Mouse (Mus musculus) inflammation-experienced regulatory T-cells, adult 6 months (primary cell): ENCODE data around the gene Rhou. TPM values are rescaled to one million over a fixed set of nuclear protein-coding genes. Genes with fewer than 3 reads are reported as not detected.
"Not testable (repeated sequence)": the region's sequence is repeated elsewhere in the genome, so short reads cannot be mapped to it uniquely, and the experiment has no call there.

Source experiments
- ATAC-seq: one replicate; pipeline ENCODE4 v1.8.0; 2017
- polyA plus RNA-seq, 3 experiments: library from polyadenylated mRNA; unstranded; fragments of 100-300 nt; shearing (Covaris generic); gene quantifications; one replicate each; pipeline ENCODE4 v1.2.1; 2017

The Rhou gene
- not detected for polyA plus RNA-seq

GRCm38 (mm10) chr8:123653308-123653993, at the start of gene Rhou:
Gene Rhou (plus strand): TSS chr8:123653929.
- no peak for ATAC-seq

- not testable (repeated sequence) for ATAC-seq
Measured at GRCm38 (mm10) chr8:123612652-123613051, 41.1 kb upstream of the Rhou start.

DNA sequence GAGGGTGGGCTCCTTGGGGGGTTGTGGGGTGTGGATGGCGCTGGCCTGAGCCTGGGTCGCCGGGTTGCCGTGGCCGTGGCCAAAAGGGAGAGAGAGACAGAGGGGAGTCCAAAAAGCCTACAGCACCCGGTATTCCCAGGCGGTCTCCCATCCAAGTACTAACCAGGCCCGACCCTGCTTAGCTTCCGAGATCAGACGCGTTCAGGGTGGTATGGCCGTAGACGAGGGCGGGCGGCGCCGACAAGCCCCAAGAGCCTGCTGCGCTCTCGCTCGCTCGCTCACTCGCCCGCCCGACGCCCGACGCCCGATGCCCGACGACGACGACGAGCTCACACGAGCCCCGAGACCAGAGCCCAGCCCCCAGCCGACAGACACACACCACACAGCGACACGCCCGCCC, 30.2 kb upstream of the Rhou start:
- ATAC-seq: peak; percentile 52

- ATAC-seq: no peak
Measured at GRCm38 (mm10) chr8:123624274-123624673, 29.5 kb upstream of the Rhou start.

- ATAC-seq: no peak
Measured at GRCm38 (mm10) chr8:123624702-123625101, 29.0 kb upstream of the Rhou start.

- no peak for ATAC-seq
Measured at GRCm38 (mm10) chr8:123625717-123626116, 28.0 kb upstream of the Rhou start.

GRCm38 (mm10) chr8:123627410-123628147, 26.1 kb upstream of the Rhou start:
- ATAC-seq: no peak

GRCm38 (mm10) chr8:123628253-123628967, 25.3 kb upstream of the Rhou start:
- peak; percentile 56 for ATAC-seq

GRCm38 (mm10) chr8:123628968-123629755, 24.6 kb upstream of the Rhou start:
- ATAC-seq: no peak

- ATAC-seq: no peak
Measured at GRCm38 (mm10) chr8:123630058-123630457, 23.7 kb upstream of the Rhou start.

DNA sequence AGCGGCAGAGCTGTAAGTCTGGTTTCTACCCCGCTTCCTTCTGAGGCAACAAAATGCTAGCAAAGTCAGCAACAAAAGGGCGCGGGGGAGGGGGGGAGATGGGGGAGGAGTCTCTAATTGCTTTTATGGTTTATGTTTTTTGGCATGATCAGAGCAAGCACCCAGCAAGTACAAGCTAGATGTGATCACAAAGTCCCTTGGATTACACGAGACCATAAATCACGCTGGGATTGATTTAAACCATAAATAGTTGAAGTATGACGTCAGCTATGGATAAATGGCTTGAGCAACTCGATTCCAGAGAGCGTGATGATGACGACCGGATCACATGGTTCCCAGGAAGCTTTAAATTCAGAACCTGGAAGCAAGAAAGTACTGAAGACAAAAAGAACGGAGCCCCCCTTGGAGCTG, 22.9 kb upstream of the Rhou start:
- ATAC-seq: no peak

- not testable (repeated sequence) for ATAC-seq
Measured at GRCm38 (mm10) chr8:123631746-123632145, 22.0 kb upstream of the Rhou start.

DNA sequence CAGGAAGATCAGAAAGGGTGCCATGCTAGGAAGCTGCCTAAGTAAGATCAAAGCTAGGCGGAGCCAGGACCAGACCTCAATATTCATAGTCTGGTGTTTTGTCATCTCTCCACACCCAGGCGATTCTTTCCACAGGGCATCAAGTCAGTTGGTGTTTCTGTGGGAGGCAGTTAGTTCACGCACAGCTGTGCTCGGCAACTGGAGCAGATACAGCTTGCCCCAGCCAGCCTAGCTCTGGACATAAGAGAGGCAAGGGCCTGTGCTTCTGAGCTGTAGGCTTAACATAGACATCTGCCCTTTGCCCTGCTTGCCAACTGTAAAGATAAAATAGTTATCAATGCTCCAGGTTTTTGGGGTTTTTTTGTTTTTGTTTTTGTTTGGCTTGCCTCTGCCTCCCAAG, 21.5 kb upstream of the Rhou start:
- no peak for ATAC-seq

GRCm38 (mm10) chr8:123633801-123634200, 19.9 kb upstream of the Rhou start:
- no peak for ATAC-seq

- no peak for ATAC-seq
Measured at GRCm38 (mm10) chr8:123634395-123635131, 19.2 kb upstream of the Rhou start.

- ATAC-seq: no peak
Measured at GRCm38 (mm10) chr8:123635671-123636070, 18.1 kb upstream of the Rhou start.

DNA sequence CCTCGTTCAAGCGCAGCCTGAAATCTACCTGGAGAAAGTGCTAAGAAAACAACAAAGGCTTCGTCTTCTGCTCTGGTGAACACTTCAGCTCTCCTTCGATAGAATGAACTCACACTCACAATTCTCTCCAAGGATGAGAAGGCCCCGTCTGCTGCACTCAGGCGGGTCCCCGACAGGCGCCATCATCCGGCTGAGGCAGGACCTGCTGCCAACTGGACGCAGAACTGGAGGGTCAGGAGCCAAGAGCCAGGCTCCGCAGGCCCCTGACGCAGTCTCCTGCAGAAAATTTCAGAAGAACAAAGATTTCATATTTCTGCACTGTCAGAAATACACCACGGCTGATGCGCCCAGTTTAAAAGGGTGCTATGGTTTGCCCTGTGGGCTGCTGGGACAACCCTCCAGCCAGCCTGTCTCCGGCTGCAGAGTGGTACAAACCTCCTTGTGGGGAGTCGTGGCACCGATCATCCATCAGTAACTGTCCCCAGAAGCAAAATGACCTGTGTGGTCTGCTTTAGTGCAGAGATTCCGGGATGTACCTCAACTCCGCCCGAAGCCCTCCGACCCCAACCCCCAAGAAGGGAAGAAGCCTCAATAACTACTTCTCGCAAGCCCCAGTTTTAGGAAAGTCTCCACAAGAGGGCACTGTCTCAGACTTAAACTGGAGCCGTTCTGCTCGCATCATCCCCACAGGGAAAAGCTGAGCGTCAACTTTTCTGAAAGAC, 10.2 kb upstream of the Rhou start:
- no peak for ATAC-seq

- ATAC-seq: no peak
Measured at GRCm38 (mm10) chr8:123645229-123645628, 8.5 kb upstream of the Rhou start.

GRCm38 (mm10) chr8:123648245-123649170, 5.2 kb upstream of the Rhou start:
- ATAC-seq: no peak

GRCm38 (mm10) chr8:123649483-123649882, 4.2 kb upstream of the Rhou start:
- no peak for ATAC-seq
